Mouse (Mus musculus) liver, embryonic 11.5 days (tissue): ENCODE results near the gene Gm21738. TPM values are rescaled to one million over a fixed set of nuclear protein-coding genes. Genes with fewer than 3 reads are reported as not detected.
"Not testable (repeated sequence)": the region's sequence is repeated elsewhere in the genome, so short reads cannot be mapped to it uniquely, and the experiment has no call there.

Source experiments
- ATAC-seq: fragments of 200-750 bp; cut with Nextera tagmentation; replicated peaks from 2 replicates; pipeline ENCODE4 v1.8.0; 2017; ENCODE audit warnings: moderate number of reproducible peaks, mild to moderate bottlenecking, moderate TSS enrichment, moderate library complexity; ENCODE audit not compliant: low FRiP score
- DNase-seq: peaks from one replicate; pipeline ENCODE4 v3.0.0-alpha.2; 2017; ENCODE audit warnings: low spot score
- H3K27ac ChIP-seq: fragments of 300-500 bp; sonication (generic); 2 replicates; pipeline ENCODE4 v1.5.1; 2014; ENCODE audit warnings: mild to moderate bottlenecking, low read depth, low read length, control low read depth
- H3K27me3 ChIP-seq: fragments of 300-500 bp; sonication (generic); replicated peaks from 2 replicates; pipeline ENCODE4 v1.6.1; 2014; ENCODE audit warnings: low read length, mixed read lengths; ENCODE audit not compliant: control insufficient read depth, insufficient read depth
- H3K36me3 ChIP-seq: fragments of 300-500 bp; sonication (generic); 2 replicates; pipeline ENCODE4 v1.6.1; 2014; ENCODE audit warnings: mild to moderate bottlenecking, low read length, moderate library complexity, mixed read lengths; ENCODE audit not compliant: control insufficient read depth, insufficient read depth
- H3K4me1 ChIP-seq: fragments of 300-500 bp; sonication (generic); replicated peaks from 2 replicates; pipeline ENCODE4 v1.6.1; 2014; ENCODE audit warnings: low read length, mixed read lengths; ENCODE audit not compliant: control insufficient read depth, insufficient read depth
- H3K4me2 ChIP-seq: fragments of 300-500 bp; sonication (generic); 2 replicates; pipeline ENCODE4 v1.6.1; 2014; ENCODE audit warnings: mild to moderate bottlenecking, control low read depth, moderate library complexity
- H3K4me3 ChIP-seq: fragments of 300-500 bp; sonication (generic); 2 replicates; pipeline ENCODE4 v1.5.1; 2014; ENCODE audit warnings: low read depth, low read length, control low read depth
- H3K9ac ChIP-seq: fragments of 300-500 bp; sonication (generic); 2 replicates; pipeline ENCODE4 v1.6.1; 2014; ENCODE audit warnings: low read depth, low read length, control low read depth
- H3K9me3 ChIP-seq: fragments of 300-500 bp; sonication (generic); 2 replicates; pipeline ENCODE4 v1.6.1; 2016; ENCODE audit warnings: low read length, inconsistent platforms, mixed read lengths; ENCODE audit not compliant: control insufficient read depth
- WGBS: fragments of 180-500 bp; shearing (Covaris S2); extraction: QIAGEN DNeasy Blood & Tissue Kit; methylation state at CpG from one replicate; pipeline ENCODE4 v1.1.7; 2014; 5-methylcytosine and 5-hydroxymethylcytosine counted together
- polyA plus RNA-seq: library from polyadenylated mRNA; unstranded; fragments of >200 nt; fragmentation: Nextera tagmentation; extraction: Ambion mirVana; gene quantifications from 2 replicates; pipeline ENCODE4 v1.2.1, GENCODE M21; 2014

Gene Gm21738
- polyA plus RNA-seq, result not detected in 2 replicates

- not testable (repeated sequence) for H3K9me3 ChIP-seq, H3K27me3 ChIP-seq, H3K4me1 ChIP-seq, H3K36me3 ChIP-seq, H3K9ac ChIP-seq, H3K4me3 ChIP-seq, DNase-seq, ATAC-seq, H3K4me2 ChIP-seq, H3K27ac ChIP-seq
- WGBS, result 75% methylated on average over 7 of the region's 7 CpGs
Measured at GRCm38 (mm10) chr14:19418830-19419229, at the start of gene Gm21738. TSS of gene Gm21738 (minus strand) at chr14:19418930.

GRCm38 (mm10) chr14:19383741-19384140, 35.0 kb downstream of the Gm21738 start:
- 79% methylated on average over 7 of the region's 7 CpGs for WGBS
- H3K36me3 ChIP-seq, H3K9ac ChIP-seq, ATAC-seq, H3K4me2 ChIP-seq, H3K4me3 ChIP-seq, DNase-seq, H3K4me1 ChIP-seq, H3K9me3 ChIP-seq, H3K27ac ChIP-seq, H3K27me3 ChIP-seq: not testable (repeated sequence)

Other genes starting within 250 kb of the Gm21738 start
- gene Gm2244, start 131.0 kb upstream of the Gm21738 start, polyA plus RNA-seq, result not detected in 2 replicates
- gene Gm2237, start 166.2 kb upstream of the Gm21738 start, polyA plus RNA-seq, result 0.96 and 1.1 TPM in 2 replicates
- gene Gm5458, start 183.7 kb upstream of the Gm21738 start, polyA plus RNA-seq, result not detected in 2 replicates